Mouse (Mus musculus): ENCODE measurements around the gene Creb3. TPM values are rescaled to one million over a fixed set of nuclear protein-coding genes. Genes with fewer than 3 reads are reported as not detected.

Creb3 gene
- polyA plus RNA-seq, 1 experiment from 2014 or later, result 78.7 TPM

GRCm38 (mm10) chr4:43552437-43552836 lies 9.7 kb upstream of the Creb3 start:
- H3K4me3 ChIP-seq (ENCODE audit: low read length), result no peak overlapping the region
- no peak for ATAC-seq
- no peak overlapping the region for H3K4me2 ChIP-seq (ENCODE audit: low read depth, low read length)
- no peak overlapping the region for H3K9ac ChIP-seq (ENCODE audit: low read depth, low read length)
- H3K36me3 ChIP-seq (ENCODE audit: control insufficient read depth, insufficient read depth, low read length), result peaks cover 61% of the 10 kb centered on the region
- no peaks in the 10 kb centered on the region; the same call in 1 of the 2 replicates for H3K9me3 ChIP-seq (ENCODE audit: control insufficient read depth, low read length)
- peaks cover 3% of the 10 kb centered on the region; the same call in 1 of the 2 replicates for H3K4me1 ChIP-seq (ENCODE audit: control insufficient read depth, insufficient read depth, low read length)
- no peak overlapping the region for H3K27ac ChIP-seq (ENCODE audit: low read length)
- 97% methylated on average over 5 of the region's 5 CpGs for WGBS
- H3K27me3 ChIP-seq (replicated peaks; ENCODE audit: control insufficient read depth, insufficient read depth, low read length), result no peaks in the 10 kb centered on the region

DNA sequence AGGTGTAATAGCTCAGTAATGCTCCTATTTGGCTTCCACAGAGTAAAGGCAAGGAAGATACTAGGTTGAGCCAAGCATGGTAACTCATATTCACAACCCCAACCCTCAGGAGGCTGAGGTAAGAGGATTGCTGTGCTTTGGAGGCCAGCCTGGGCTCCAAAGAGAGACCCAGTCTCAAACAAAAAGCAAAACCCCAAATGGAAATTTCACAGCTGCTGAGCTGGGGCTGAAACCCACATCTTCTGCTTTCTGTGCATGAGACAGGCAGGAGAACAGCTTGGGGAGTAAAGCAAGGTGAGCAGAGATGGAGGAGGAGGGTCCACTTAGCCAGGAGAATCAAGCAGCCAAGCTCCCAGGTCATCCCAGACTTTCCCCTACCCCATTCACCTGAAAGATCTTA lies 8.2 kb upstream of the Creb3 start:
- Histone ChIP-seq H3K36me3 (ENCODE audit: control insufficient read depth, insufficient read depth, low read length) (peaks cover 51% of the 10 kb centered on the region), H3K4me1 (ENCODE audit: control insufficient read depth, insufficient read depth, low read length) (peaks cover 17% of the 10 kb centered on the region), H3K4me3 (ENCODE audit: low read length) (no peak overlapping the region), H3K4me2 (ENCODE audit: low read depth, low read length) (no peak overlapping the region), H3K27me3 (replicated peaks; ENCODE audit: control insufficient read depth, insufficient read depth, low read length) (no peaks in the 10 kb centered on the region), H3K9ac (ENCODE audit: low read depth, low read length) (no peak overlapping the region), H3K27ac (ENCODE audit: low read length) (no peak overlapping the region), H3K9me3 (ENCODE audit: control insufficient read depth, low read length) (no peaks in the 10 kb centered on the region; the same call in 1 of the 2 replicates)
- ATAC-seq, result no peak

- 94% methylated on average over 7 of the region's 7 CpGs for WGBS
- H3K9ac ChIP-seq (ENCODE audit: low read depth, low read length), result no peak overlapping the region
- no peak for ATAC-seq
These were observed 6.2 kb upstream of the Creb3 start for GRCm38 (mm10) chr4:43555926-43556325.

GRCm38 (mm10) chr4:43558028-43558630 lies 4.0 kb upstream of the Creb3 start:
- Histone ChIP-seq H3K9me3 (ENCODE audit: control insufficient read depth, low read length) (no peaks in the 10 kb centered on the region), H3K9ac (ENCODE audit: low read depth, low read length) (peak overlapping the region; percentile 95), H3K36me3 (ENCODE audit: control insufficient read depth, insufficient read depth, low read length) (peaks cover 23% of the 10 kb centered on the region), H3K4me2 (ENCODE audit: low read depth, low read length) (peak overlapping the region; percentile 90), H3K27me3 (replicated peaks; ENCODE audit: control insufficient read depth, insufficient read depth, low read length) (no peaks in the 10 kb centered on the region), H3K4me1 (ENCODE audit: control insufficient read depth, insufficient read depth, low read length) (peaks cover 37% of the 10 kb centered on the region), H3K4me3 (ENCODE audit: low read length) (peak overlapping the region; percentile 27), H3K27ac (ENCODE audit: low read length) (peak overlapping the region; percentile 95)
- ATAC-seq, result no peak
- 21% methylated on average over 5 of the region's 5 CpGs for WGBS

More at GRCm38 (mm10) chr4:43555926-43556325, 6.2 kb upstream of the Creb3 start:
- no peak overlapping the region for H3K27ac ChIP-seq (ENCODE audit: low read length)
- H3K27me3 ChIP-seq (replicated peaks; ENCODE audit: control insufficient read depth, insufficient read depth, low read length), result no peaks in the 10 kb centered on the region
- H3K4me3 ChIP-seq (ENCODE audit: low read length), result no peak overlapping the region
- peaks cover 35% of the 10 kb centered on the region for H3K36me3 ChIP-seq (ENCODE audit: control insufficient read depth, insufficient read depth, low read length)
- H3K4me1 ChIP-seq (ENCODE audit: control insufficient read depth, insufficient read depth, low read length), result peaks cover 35% of the 10 kb centered on the region
- H3K9me3 ChIP-seq (ENCODE audit: control insufficient read depth, low read length), result no peaks in the 10 kb centered on the region; the same call in 1 of the 2 replicates
- H3K4me2 ChIP-seq (ENCODE audit: low read depth, low read length), result no peak overlapping the region

- Histone ChIP-seq H3K4me2 (ENCODE audit: low read depth, low read length) (peak overlapping the region; percentile 90), H3K9me3 (ENCODE audit: control insufficient read depth, low read length) (no peaks in the 10 kb centered on the region), H3K4me3 (ENCODE audit: low read length) (peak overlapping the region; percentile 27), H3K36me3 (ENCODE audit: control insufficient read depth, insufficient read depth, low read length) (peaks cover 20% of the 10 kb centered on the region), H3K27ac (ENCODE audit: low read length) (peak overlapping the region; percentile 95), H3K27me3 (replicated peaks; ENCODE audit: control insufficient read depth, insufficient read depth, low read length) (no peaks in the 10 kb centered on the region), H3K4me1 (ENCODE audit: control insufficient read depth, insufficient read depth, low read length) (peaks cover 43% of the 10 kb centered on the region), H3K9ac (ENCODE audit: low read depth, low read length) (peak overlapping the region; percentile 95)
- ATAC-seq, result 0 out of 2 replicates have a peak, but pooled peaks have one; percentile 5
- WGBS, result 20% methylated on average over 13 of the region's 13 CpGs
These were observed 3.3 kb upstream of the Creb3 start for GRCm38 (mm10) chr4:43558631-43559356.

DNA sequence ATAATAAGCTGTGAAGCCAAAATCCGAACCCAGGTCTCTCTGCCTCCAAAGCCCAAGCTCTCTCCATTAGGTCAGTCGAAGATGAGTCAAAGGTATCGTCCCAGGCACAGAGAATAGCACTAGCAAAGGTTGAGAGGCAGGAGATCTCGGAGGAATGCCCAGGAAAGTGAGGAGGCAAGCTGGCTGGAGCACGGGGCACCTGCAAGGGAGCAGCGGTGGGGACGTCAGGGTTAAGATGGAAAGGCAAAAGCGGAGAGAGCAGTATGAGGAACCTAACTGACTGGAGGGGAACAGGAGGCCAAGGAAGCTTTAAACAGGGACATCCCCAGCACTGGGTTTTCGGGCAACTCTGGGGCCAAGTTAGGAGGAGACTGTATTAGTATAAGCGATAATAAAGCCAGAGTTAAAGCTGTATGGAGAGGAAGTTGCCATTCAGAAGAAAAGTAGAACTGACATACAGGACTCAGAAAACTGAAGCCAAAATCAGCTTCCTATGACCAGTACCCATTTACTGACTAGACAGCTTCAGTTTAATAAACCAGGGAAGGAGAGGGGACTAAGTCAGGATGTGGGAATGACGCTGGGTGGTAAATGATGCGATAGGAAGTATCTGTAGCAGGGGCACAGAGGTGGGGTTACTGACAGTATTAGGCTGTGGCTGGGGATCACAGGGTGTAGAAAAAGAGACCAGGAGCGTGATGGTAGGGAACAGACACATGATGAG lies 2.5 kb upstream of the Creb3 start:
- peak overlapping the region; percentile 90 for H3K4me2 ChIP-seq (ENCODE audit: low read depth, low read length)
- no peaks in the 10 kb centered on the region for H3K27me3 ChIP-seq (replicated peaks; ENCODE audit: control insufficient read depth, insufficient read depth, low read length)
- H3K27ac ChIP-seq (ENCODE audit: low read length), result peak overlapping the region; percentile 76
- ATAC-seq, result no peak
- H3K36me3 ChIP-seq (ENCODE audit: control insufficient read depth, insufficient read depth, low read length), result peaks cover 14% of the 10 kb centered on the region
- H3K4me3 ChIP-seq (ENCODE audit: low read length), result peak overlapping the region; percentile 71
- no peaks in the 10 kb centered on the region for H3K9me3 ChIP-seq (ENCODE audit: control insufficient read depth, low read length)
- H3K4me1 ChIP-seq (ENCODE audit: control insufficient read depth, insufficient read depth, low read length), result peaks cover 48% of the 10 kb centered on the region
- peak overlapping the region; percentile 95 for H3K9ac ChIP-seq (ENCODE audit: low read depth, low read length)
- WGBS, result 65% methylated on average over 13 of the region's 13 CpGs

DNA sequence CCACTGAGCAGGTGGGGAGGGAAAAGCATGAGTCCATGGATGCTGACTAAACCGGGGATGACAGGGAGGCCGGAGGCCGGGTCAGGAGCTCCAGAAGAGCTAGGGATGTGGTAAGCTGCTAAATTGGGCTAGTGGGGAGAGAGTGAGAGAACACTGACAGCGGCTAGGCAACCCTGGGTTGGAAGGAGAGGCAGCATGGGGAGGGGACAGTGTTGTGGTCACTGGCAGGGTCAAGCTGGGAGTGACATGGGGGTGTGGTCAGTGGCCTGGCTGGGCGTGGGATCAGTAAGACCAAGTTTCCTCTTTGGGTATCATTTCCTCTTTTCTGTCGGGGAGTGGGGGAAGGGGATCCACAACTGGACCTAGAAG lies 1.9 kb upstream of the Creb3 start:
- ATAC-seq, result no peak
- Histone ChIP-seq H3K36me3 (ENCODE audit: control insufficient read depth, insufficient read depth, low read length) (peaks cover 10% of the 10 kb centered on the region), H3K27me3 (replicated peaks; ENCODE audit: control insufficient read depth, insufficient read depth, low read length) (no peaks in the 10 kb centered on the region), H3K4me1 (ENCODE audit: control insufficient read depth, insufficient read depth, low read length) (peaks cover 48% of the 10 kb centered on the region), H3K9me3 (ENCODE audit: control insufficient read depth, low read length) (no peaks in the 10 kb centered on the region), H3K4me2 (ENCODE audit: low read depth, low read length) (peak overlapping the region; percentile 90), H3K9ac (ENCODE audit: low read depth, low read length) (peak overlapping the region; percentile 95), H3K27ac (ENCODE audit: low read length) (peak overlapping the region; percentile 76), H3K4me3 (ENCODE audit: low read length) (peak overlapping the region; percentile 71)
- 42% methylated on average over 6 of the region's 6 CpGs for WGBS

DNA sequence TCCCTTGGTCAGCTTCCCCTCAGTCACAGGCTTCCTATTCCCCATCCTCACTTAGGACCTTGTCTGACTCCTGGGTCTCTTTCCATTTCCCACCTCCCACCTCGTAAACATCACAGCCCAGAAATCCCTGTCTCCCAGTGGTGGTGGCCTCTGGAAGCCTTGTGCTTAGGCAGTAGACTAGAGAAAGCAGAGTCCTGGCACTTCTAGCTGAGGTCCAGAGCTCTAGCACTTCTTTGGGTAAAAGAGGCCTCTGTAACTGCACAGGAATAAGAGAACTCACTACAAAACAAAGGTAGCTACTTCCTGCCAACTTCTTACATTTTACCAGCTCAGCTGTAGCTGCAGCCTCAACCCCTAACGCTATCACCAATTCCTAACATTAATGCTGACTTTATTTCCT lies 1.2 kb upstream of the Creb3 start:
- Histone ChIP-seq H3K9me3 (ENCODE audit: control insufficient read depth, low read length) (no peaks in the 10 kb centered on the region), H3K9ac (ENCODE audit: low read depth, low read length) (peak overlapping the region; percentile 95), H3K36me3 (ENCODE audit: control insufficient read depth, insufficient read depth, low read length) (peaks cover 11% of the 10 kb centered on the region; the same call in 1 of the 2 replicates), H3K4me2 (ENCODE audit: low read depth, low read length) (peak overlapping the region; percentile 90), H3K4me1 (ENCODE audit: control insufficient read depth, insufficient read depth, low read length) (peaks cover 48% of the 10 kb centered on the region), H3K4me3 (ENCODE audit: low read length) (peak overlapping the region; percentile 71), H3K27ac (ENCODE audit: low read length) (peak overlapping the region; percentile 100), H3K27me3 (replicated peaks; ENCODE audit: control insufficient read depth, insufficient read depth, low read length) (no peaks in the 10 kb centered on the region)
- WGBS, result 20% methylated on average over 2 of the region's 2 CpGs
- no peak for ATAC-seq

DNA sequence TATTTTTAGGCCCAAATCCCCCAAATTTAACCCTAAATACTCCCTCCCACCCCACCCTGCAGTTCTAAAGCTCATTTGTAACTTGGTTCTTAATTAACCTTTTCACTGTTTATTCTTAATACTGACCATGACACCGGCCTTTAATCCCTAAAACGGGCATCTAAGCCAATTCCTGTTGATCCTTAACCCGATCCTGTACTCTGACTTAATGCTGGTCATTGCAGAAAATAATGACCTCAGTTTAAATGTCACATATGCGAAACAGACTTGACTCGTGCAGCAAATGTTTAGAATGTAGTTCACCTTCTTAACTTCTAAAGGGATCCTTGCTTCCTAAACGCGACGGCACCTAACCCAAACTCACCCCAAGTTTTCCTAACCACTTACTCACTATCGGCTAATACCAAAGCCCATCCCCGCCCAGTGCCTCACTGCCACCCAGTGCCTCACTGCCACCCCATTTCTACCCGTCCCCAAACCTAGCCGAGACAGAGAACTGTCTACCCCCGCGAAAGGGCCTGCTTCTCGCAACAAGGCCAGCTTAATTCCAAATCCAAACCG lies 616 bp upstream of the Creb3 start:
- no peak for ATAC-seq
- Histone ChIP-seq H3K4me2 (ENCODE audit: low read depth, low read length) (peak overlapping the region; percentile 90), H3K9me3 (ENCODE audit: control insufficient read depth, low read length) (no peaks in the 10 kb centered on the region), H3K9ac (ENCODE audit: low read depth, low read length) (peak overlapping the region; percentile 95), H3K27ac (ENCODE audit: low read length) (peak overlapping the region; percentile 100), H3K4me3 (ENCODE audit: low read length) (peak overlapping the region; percentile 71), H3K36me3 (ENCODE audit: control insufficient read depth, insufficient read depth, low read length) (peaks cover 11% of the 10 kb centered on the region; the same call in 1 of the 2 replicates), H3K27me3 (replicated peaks; ENCODE audit: control insufficient read depth, insufficient read depth, low read length) (no peaks in the 10 kb centered on the region), H3K4me1 (ENCODE audit: control insufficient read depth, insufficient read depth, low read length) (peaks cover 48% of the 10 kb centered on the region)
- WGBS, result 1% methylated on average over 16 of the region's 16 CpGs

Measured in intestine, embryonic 16.5 days (tissue).